Mouse (Mus musculus) thymus, adult 2 months (tissue): ENCODE measurements at regions not wholly inside any gene's neighbourhood (a gene's known extent, or its start where the extent isn't known, plus 50 kb on each side); places are given as distances from the start of the nearest gene placed in this dataset.

Experiments used
- DNase-seq: peaks from one replicate; pipeline ENCODE4 v3.0.0; 2021
- H3K27ac ChIP-seq: fragments of 200-500 bp; 2 replicates; pipeline ENCODE4 v1.5.1; 2012; ENCODE audit warnings: low read length, control low read depth; ENCODE audit not compliant: control insufficient read depth, insufficient read depth
- H3K27me3 ChIP-seq: fragments of 200-500 bp; 2 replicates; pipeline ENCODE4 v1.6.1; 2012; ENCODE audit warnings: mild to moderate bottlenecking, low read length, moderate library complexity, mixed read lengths; ENCODE audit not compliant: control insufficient read depth, insufficient read depth
- H3K36me3 ChIP-seq: fragments of 200-500 bp; 2 replicates; pipeline ENCODE4 v1.6.1; 2012; ENCODE audit warnings: mild to moderate bottlenecking, low read length, moderate library complexity; ENCODE audit not compliant: control insufficient read depth, insufficient read depth
- H3K4me1 ChIP-seq: fragments of 200-500 bp; replicated peaks from 2 replicates; pipeline ENCODE4 v1.6.1; 2012; ENCODE audit warnings: low read length; ENCODE audit not compliant: control insufficient read depth, insufficient read depth
- H3K4me3 ChIP-seq: fragments of 200-500 bp; 2 replicates; pipeline ENCODE4 v1.5.1; 2012; ENCODE audit warnings: mild to moderate bottlenecking, low read length, control low read depth, moderate library complexity; ENCODE audit not compliant: control insufficient read depth, insufficient read depth
- CTCF ChIP-seq: fragments of 200-500 bp; IDR thresholded peaks from 2 replicates; pipeline ENCODE4 v1.5.1; 2012; ENCODE audit warnings: mild to moderate bottlenecking, control low read depth, low read length, moderate library complexity, borderline replicate concordance; ENCODE audit not compliant: control insufficient read depth, poor library complexity, insufficient read depth; ENCODE audit errors: extremely low read depth
- POLR2A ChIP-seq: fragments of 200-500 bp; IDR thresholded peaks from 2 replicates; pipeline ENCODE4 v1.6.1; 2012; ENCODE audit warnings: mild to moderate bottlenecking, low read length, control low read depth, moderate library complexity; ENCODE audit not compliant: control insufficient read depth, poor library complexity, insufficient read depth; ENCODE audit errors: extremely low read depth
- WGBS: fragments of 180-500 bp; shearing (Covaris S2); methylation state at CpG from one replicate; pipeline ENCODE4 v1.1.7; 2018; 5-methylcytosine and 5-hydroxymethylcytosine counted together

- Histone ChIP-seq H3K4me3 (no peak overlapping the region), H3K27ac (no peak overlapping the region), H3K4me1 (no peaks in the 10 kb centered on the region), H3K36me3 (no peaks in the 10 kb centered on the region), H3K27me3 (no peaks in the 10 kb centered on the region)
- TF ChIP-seq POLR2A: no peak
- TF ChIP-seq CTCF: no peak
- DNase-seq: no peak
- WGBS: 69% methylated on average over 4 of the region's 4 CpGs
These were observed 178.3 kb downstream of the Rps29 start for GRCm38 (mm10) chr12:68980640-68981039.

GRCm38 (mm10) chr12:68980173-68980572, 178.8 kb downstream of the Rps29 start:
- Histone ChIP-seq H3K27ac (no peak overlapping the region), H3K36me3 (no peaks in the 10 kb centered on the region), H3K4me3 (no peak overlapping the region), H3K4me1 (no peaks in the 10 kb centered on the region), H3K27me3 (no peaks in the 10 kb centered on the region)
- TF ChIP-seq POLR2A (no peak), CTCF (no peak)
- DNase-seq: no peak
- WGBS: 36% methylated on average over 4 of the region's 4 CpGs

- Histone ChIP-seq H3K27ac (no peak overlapping the region), H3K4me3 (no peak overlapping the region), H3K27me3 (no peaks in the 10 kb centered on the region), H3K4me1 (no peaks in the 10 kb centered on the region), H3K36me3 (no peaks in the 10 kb centered on the region)
- no peak for DNase-seq
- 96% methylated on average over 3 of the region's 3 CpGs for WGBS
- TF ChIP-seq CTCF (no peak), POLR2A (no peak)
These were observed 179.8 kb downstream of the Rps29 start for GRCm38 (mm10) chr12:68979232-68979631.

GRCm38 (mm10) chr12:68977276-68977675, 181.7 kb downstream of the Rps29 start:
- no peak for DNase-seq
- H3K27me3 ChIP-seq: no peaks in the 10 kb centered on the region
- no peaks in the 10 kb centered on the region for H3K36me3 ChIP-seq
- WGBS: 87% methylated on average over 4 of the region's 4 CpGs
- TF ChIP-seq CTCF (no peak), POLR2A (no peak)
- no peak overlapping the region for H3K4me3 ChIP-seq
- H3K4me1 ChIP-seq: no peaks in the 10 kb centered on the region
- H3K27ac ChIP-seq: no peak overlapping the region

- Histone ChIP-seq H3K36me3 (no peaks in the 10 kb centered on the region), H3K27me3 (no peaks in the 10 kb centered on the region), H3K4me1 (no peaks in the 10 kb centered on the region), H3K4me3 (no peak overlapping the region), H3K27ac (no peak overlapping the region)
- TF ChIP-seq CTCF (no peak), POLR2A (no peak)
- no peak for DNase-seq
- WGBS: 87% methylated on average over 2 of the region's 2 CpGs
These were observed 211.7 kb downstream of the Rps29 start for GRCm38 (mm10) chr12:68947240-68947639.

GRCm38 (mm10) chr12:68910590-68910989, 248.4 kb downstream of the Rps29 start:
- no peak for DNase-seq
- H3K27ac ChIP-seq: no peak overlapping the region
- WGBS: 6% methylated on average over 6 of the region's 6 CpGs

GRCm38 (mm10) chr12:68904770-68905169, 254.2 kb downstream of the Rps29 start:
- DNase-seq: no peak
- TF ChIP-seq CTCF (no peak), POLR2A (no peak)
- 100% methylated on average over 1 of the region's 1 CpGs for WGBS
- H3K27me3 ChIP-seq: no peaks in the 10 kb centered on the region
- H3K4me1 ChIP-seq: no peaks in the 10 kb centered on the region
- H3K36me3 ChIP-seq: no peaks in the 10 kb centered on the region
- no peak overlapping the region for H3K27ac ChIP-seq
- no peak overlapping the region for H3K4me3 ChIP-seq

More at GRCm38 (mm10) chr12:68910590-68910989, 248.4 kb downstream of the Rps29 start:
- TF ChIP-seq POLR2A (no peak), CTCF (no peak)
- Histone ChIP-seq H3K27me3 (no peaks in the 10 kb centered on the region), H3K4me3 (no peak overlapping the region), H3K36me3 (no peaks in the 10 kb centered on the region), H3K4me1 (no peaks in the 10 kb centered on the region)

- TF ChIP-seq POLR2A: no peak
- TF ChIP-seq CTCF: no peak
- H3K36me3 ChIP-seq: no peaks in the 10 kb centered on the region
- no peak for DNase-seq
- H3K27me3 ChIP-seq: no peaks in the 10 kb centered on the region
- no peak overlapping the region for H3K27ac ChIP-seq
- H3K4me3 ChIP-seq: no peak overlapping the region
- H3K4me1 ChIP-seq: no peaks in the 10 kb centered on the region
- WGBS: 94% methylated on average over 3 of the region's 3 CpGs
These were observed 269.8 kb downstream of the Rps29 start for GRCm38 (mm10) chr12:68889141-68889540.
